Mouse (Mus musculus) liver, postnatal 0 days (tissue): Measurements from ENCODE around the gene Zfp553. TPM values are rescaled to one million over a fixed set of nuclear protein-coding genes. Genes with fewer than 3 reads are reported as not detected.

Experiments
- ATAC-seq: fragments of 200-750 bp; cut with Nextera tagmentation; 2 replicates; pipeline ENCODE4 v1.8.0; 2017; ENCODE audit warnings: mild to moderate bottlenecking, moderate library complexity
- DNase-seq: peaks from one replicate; pipeline ENCODE4 v3.0.0-alpha.2; 2016
- H3K27ac ChIP-seq: fragments of 300-500 bp; sonication (generic); 2 replicates; pipeline ENCODE4 v1.5.1; 2014; ENCODE audit warnings: antibody characterized with exemption, moderate library complexity, mild to moderate bottlenecking, low read depth
- H3K27me3 ChIP-seq: fragments of 300-500 bp; sonication (generic); 2 replicates; pipeline ENCODE4 v1.6.1; 2014; ENCODE audit warnings: low read length, control low read depth, mixed read lengths; ENCODE audit not compliant: insufficient read depth
- H3K36me3 ChIP-seq: fragments of 300-500 bp; sonication (generic); replicated peaks from 2 replicates; pipeline ENCODE4 v1.6.1; 2014; ENCODE audit warnings: mild to moderate bottlenecking, control low read depth, low read length, moderate library complexity, mixed read lengths; ENCODE audit not compliant: insufficient read depth
- H3K4me1 ChIP-seq: fragments of 300-500 bp; sonication (generic); 2 replicates; pipeline ENCODE4 v1.6.1; 2014; ENCODE audit warnings: antibody characterized with exemption, mild to moderate bottlenecking, control low read depth; ENCODE audit not compliant: insufficient read depth
- H3K4me2 ChIP-seq: fragments of 300-500 bp; sonication (generic); 2 replicates; pipeline ENCODE4 v1.6.1; 2014; ENCODE audit warnings: low read depth, mild to moderate bottlenecking, low read length, moderate library complexity, mixed read lengths
- H3K4me3 ChIP-seq: fragments of 300-500 bp; sonication (generic); 2 replicates; pipeline ENCODE4 v1.5.1; 2014; ENCODE audit warnings: low read depth, low read length
- H3K9ac ChIP-seq: fragments of 300-500 bp; sonication (generic); replicated peaks from 2 replicates; pipeline ENCODE4 v1.6.1; 2014; ENCODE audit warnings: mild to moderate bottlenecking, moderate library complexity
- H3K9me3 ChIP-seq: fragments of 300-500 bp; sonication (generic); 2 replicates; pipeline ENCODE4 v1.6.1; 2016; ENCODE audit warnings: mild to moderate bottlenecking, control low read depth, low read length, mixed read lengths
- CTCF ChIP-seq: sonication (generic); IDR thresholded peaks from 2 replicates; pipeline ENCODE4 v1.5.1; 2016; ENCODE audit warnings: antibody characterized with exemption, low read depth
- EP300 ChIP-seq: IDR thresholded peaks from 2 replicates; pipeline ENCODE4 v1.6.1; 2016; ENCODE audit warnings: antibody characterized with exemption, low read depth, mild to moderate bottlenecking
- WGBS: fragments of 180-500 bp; shearing (Covaris S2); extraction: QIAGEN DNeasy Blood & Tissue Kit; methylation state at CpG from one replicate; pipeline ENCODE4 v1.1.7; 2014; ENCODE audit not compliant: insufficient replicate concordance; 5-methylcytosine and 5-hydroxymethylcytosine counted together
- polyA plus RNA-seq: library from polyadenylated mRNA; unstranded; fragments of >200 nt; fragmentation: Nextera tagmentation; extraction: Ambion mirVana; gene quantifications from 2 replicates; pipeline ENCODE4 v1.2.1, GENCODE M21; 2015

Zfp553 gene
- polyA plus RNA-seq, 1 experiment from 2014 or later, result 5.3 TPM

DNA sequence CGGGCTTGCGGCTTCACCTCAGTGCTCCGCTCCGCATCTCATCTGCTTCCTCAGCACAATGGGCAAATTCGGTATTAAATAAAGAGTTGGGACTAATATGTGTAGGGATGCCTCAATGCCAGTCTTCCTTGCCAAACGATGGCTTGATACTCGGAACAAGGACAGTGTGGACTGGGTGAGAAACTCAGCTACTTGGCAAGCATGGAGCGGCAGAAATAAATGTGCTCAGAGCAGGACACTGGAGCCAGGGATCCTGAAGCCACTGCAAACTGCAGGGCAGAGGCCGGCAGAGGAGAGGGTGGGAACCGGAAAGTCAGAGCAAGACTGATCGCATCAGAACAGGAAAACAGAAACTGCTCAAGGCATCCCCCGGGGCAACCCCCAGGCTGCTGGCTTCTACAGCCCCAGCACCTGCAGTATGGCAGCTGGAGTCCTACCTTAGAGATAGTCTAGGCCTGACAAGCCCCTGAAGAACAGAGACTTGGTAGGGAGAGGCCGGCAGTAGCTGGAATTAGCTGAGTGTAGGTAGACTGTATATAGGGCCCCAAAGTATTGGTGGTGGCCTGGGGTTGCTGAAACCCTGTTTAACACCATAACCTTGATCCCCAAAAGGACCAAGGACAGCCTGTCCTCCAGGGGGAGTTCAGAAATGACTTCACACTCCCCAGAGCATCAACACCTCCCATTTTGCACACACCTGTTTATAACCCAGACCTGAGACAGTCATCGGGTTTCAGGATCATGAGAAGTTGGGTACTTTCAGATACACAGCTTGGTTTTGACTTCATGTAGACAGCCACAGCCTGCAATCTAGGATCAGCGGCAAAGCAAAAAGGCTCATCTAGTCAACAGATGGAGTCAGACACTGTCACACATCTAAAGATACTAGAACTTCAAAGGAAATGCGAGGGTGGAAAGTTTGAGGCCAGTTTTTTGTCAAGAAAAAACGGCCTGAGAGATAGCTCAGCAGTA, 44.3 kb upstream of the Zfp553 start:
- WGBS, result 65% methylated on average over 17 of the region's 17 CpGs
- Histone ChIP-seq H3K9ac (no peak overlapping the region), H3K4me1 (peaks cover 7% of the 10 kb centered on the region), H3K27ac (no peak overlapping the region), H3K36me3 (peaks cover 25% of the 10 kb centered on the region), H3K9me3 (no peaks in the 10 kb centered on the region), H3K27me3 (no peaks in the 10 kb centered on the region), H3K4me2 (no peak overlapping the region), H3K4me3 (no peak overlapping the region)
- DNase-seq (peak; percentile 22), ATAC-seq (no peak)
- TF ChIP-seq CTCF (no peak), EP300 (no peak)

DNA sequence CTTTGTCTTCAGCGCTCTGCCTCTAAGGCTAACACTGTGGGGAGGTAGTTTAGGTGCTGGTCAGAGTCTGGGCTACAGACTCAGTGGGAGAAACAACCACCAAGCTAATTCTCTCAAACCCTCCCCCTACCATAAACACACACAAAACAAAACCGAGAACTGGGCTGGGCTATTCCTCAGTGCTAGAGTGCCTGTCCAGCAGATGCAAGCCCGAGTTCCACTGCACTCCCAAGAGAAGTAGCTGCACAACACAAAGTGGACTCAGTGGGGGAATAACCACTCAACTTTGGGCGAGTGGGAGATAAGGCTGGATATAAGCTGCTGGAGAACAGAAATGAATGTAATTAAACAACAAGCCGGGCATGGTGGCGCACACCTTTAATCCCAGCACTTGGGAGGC, 42.2 kb upstream of the Zfp553 start:
- no peak for DNase-seq
- Histone ChIP-seq H3K4me1 (peaks cover 9% of the 10 kb centered on the region), H3K9ac (no peak overlapping the region), H3K4me3 (no peak overlapping the region), H3K27ac (no peak overlapping the region), H3K9me3 (no peaks in the 10 kb centered on the region), H3K36me3 (peaks cover 39% of the 10 kb centered on the region), H3K4me2 (no peak overlapping the region), H3K27me3 (no peaks in the 10 kb centered on the region)
- TF ChIP-seq EP300 (no peak), CTCF (no peak)
- WGBS, result 80% methylated on average over 6 of the region's 6 CpGs
- ATAC-seq, result no peak

DNA sequence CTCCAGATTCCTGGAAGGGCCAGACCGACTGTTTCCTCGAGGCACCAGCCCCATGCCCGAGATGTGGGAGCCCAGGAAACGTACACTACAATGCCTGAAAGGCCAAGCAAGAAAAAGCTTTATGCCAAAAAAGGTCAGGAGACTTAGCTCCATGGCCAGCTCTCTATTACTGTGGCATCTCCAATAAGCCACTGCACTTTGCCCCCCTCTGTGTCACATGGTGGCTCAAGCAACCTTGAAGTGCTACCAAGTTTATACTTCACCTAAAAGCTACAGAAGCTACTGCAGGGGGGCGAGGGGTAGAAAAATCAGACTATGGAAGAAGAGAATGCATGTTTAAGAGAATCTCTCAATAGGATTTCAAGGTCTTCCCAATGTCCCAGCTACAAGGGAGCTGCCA, 39.9 kb upstream of the Zfp553 start:
- Histone ChIP-seq H3K9ac (no peak overlapping the region), H3K4me2 (no peak overlapping the region)
- WGBS, result 91% methylated on average over 5 of the region's 5 CpGs

DNA sequence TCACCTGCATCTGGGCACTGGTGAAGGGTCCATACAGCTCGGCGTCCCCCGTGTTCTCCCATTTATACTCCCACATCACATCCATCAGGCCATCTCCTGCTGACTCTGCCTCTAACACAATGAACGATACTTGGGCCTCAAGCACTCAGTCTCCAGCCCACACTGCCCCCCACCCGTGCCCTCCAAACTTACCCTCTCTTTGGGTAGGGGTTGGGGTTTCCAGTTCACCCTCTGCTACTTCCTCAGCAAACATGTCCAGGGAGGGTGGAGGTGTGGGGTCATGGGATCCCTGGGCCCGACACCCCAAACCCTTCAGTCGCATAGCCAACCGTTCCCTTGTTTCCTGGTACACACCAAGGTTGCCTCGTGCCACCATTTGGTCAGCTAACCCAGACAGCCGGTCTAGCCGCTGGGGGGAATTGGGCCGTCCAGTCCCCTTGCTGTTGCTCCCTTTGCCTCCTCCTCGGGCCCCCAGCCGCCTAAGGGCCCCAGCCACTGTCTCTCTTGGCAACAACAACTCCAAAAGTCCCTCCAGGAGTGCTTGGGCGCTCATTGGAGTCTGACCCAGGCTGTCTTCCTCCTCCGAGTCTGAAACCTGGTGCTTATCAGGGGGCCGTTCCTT, 38.7 kb upstream of the Zfp553 start:
- no peaks in the 10 kb centered on the region for H3K9me3 ChIP-seq
- DNase-seq, result no peak
- H3K9ac ChIP-seq, result peak overlapping the region; percentile 77; the same call in 1 of the 2 replicates
- 0 out of 2 replicates have a peak overlapping the region, but pooled peaks have one; percentile 65 for H3K4me3 ChIP-seq
- WGBS, result 92% methylated on average over 17 of the region's 17 CpGs
- no peak for ATAC-seq
- no peaks in the 10 kb centered on the region for H3K27me3 ChIP-seq
- H3K36me3 ChIP-seq, result peaks cover 60% of the 10 kb centered on the region
- no peak overlapping the region for H3K27ac ChIP-seq
- peak overlapping the region; percentile 78; the same call in 1 of the 2 replicates for H3K4me2 ChIP-seq
- peaks cover 18% of the 10 kb centered on the region for H3K4me1 ChIP-seq
- TF ChIP-seq EP300 (no peak), CTCF (no peak)

More for the DNA sequence above, 39.9 kb upstream of the Zfp553 start:
- H3K27ac ChIP-seq, result no peak overlapping the region
- H3K4me3 ChIP-seq, result no peak overlapping the region
- ATAC-seq, result no peak
- DNase-seq, result no peak
- peaks cover 49% of the 10 kb centered on the region for H3K36me3 ChIP-seq
- H3K27me3 ChIP-seq, result no peaks in the 10 kb centered on the region
- peaks cover 18% of the 10 kb centered on the region for H3K4me1 ChIP-seq
- TF ChIP-seq CTCF (no peak), EP300 (no peak)
- H3K9me3 ChIP-seq, result no peaks in the 10 kb centered on the region

DNA sequence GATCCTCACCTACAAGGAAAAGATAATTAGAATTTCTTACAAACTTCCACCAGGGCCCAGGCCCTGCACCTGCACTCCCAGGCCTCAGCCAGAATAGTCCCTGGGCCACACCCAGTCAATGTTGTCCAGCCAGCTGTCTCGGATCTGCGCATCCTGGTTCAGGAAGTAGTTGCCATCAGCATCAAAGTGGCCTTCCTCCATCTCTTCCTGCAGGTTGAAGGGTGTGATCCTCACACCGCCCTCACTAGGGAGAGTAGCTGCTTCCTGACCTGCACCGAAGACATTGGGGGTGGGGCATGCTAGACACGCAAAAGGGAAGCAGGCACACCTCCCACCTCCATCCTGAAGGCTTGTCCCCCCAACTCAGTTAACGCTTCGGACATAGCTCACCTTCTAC, 38.2 kb upstream of the Zfp553 start:
- Histone ChIP-seq H3K27me3 (no peaks in the 10 kb centered on the region), H3K4me2 (peak overlapping the region; percentile 78), H3K9me3 (no peaks in the 10 kb centered on the region), H3K36me3 (peaks cover 65% of the 10 kb centered on the region), H3K4me3 (peak overlapping the region; percentile 65), H3K9ac (peak overlapping the region; percentile 77), H3K4me1 (peaks cover 18% of the 10 kb centered on the region), H3K27ac (no peak overlapping the region)
- no peak for DNase-seq
- TF ChIP-seq CTCF, result no peak
- TF ChIP-seq EP300, result no peak
- ATAC-seq, result no peak
- 64% methylated on average over 7 of the region's 7 CpGs for WGBS
